Mouse (Mus musculus): ENCODE results near the gene Dgkq.

- no peak for TF ChIP-seq CTCF (IDR thresholded peaks at IDR 0.05; ENCODE audit: low read depth, low read length)
- TF ChIP-seq POLR2A (IDR thresholded peaks at IDR 0.05; ENCODE audit: borderline replicate concordance, low read depth, low read length) = no peak
Measured at GRCm38 (mm10) chr5:108689091-108689490, 19.6 kb upstream of the Dgkq start.

Data from bone marrow macrophage, adult 2 months (primary cell).